Mouse (Mus musculus) MN1 (cell line): ENCODE measurements around the gene Osbpl2.

Experiments
- DNase-seq: peaks from one replicate; pipeline ENCODE4 v3.0.0-alpha.2; 2016; ENCODE audit warnings: low spot score

Osbpl2 gene

GRCm38 (mm10) chr2:180104659-180105377 is 14.3 kb upstream of the Osbpl2 start:
- no peak for DNase-seq

DNA sequence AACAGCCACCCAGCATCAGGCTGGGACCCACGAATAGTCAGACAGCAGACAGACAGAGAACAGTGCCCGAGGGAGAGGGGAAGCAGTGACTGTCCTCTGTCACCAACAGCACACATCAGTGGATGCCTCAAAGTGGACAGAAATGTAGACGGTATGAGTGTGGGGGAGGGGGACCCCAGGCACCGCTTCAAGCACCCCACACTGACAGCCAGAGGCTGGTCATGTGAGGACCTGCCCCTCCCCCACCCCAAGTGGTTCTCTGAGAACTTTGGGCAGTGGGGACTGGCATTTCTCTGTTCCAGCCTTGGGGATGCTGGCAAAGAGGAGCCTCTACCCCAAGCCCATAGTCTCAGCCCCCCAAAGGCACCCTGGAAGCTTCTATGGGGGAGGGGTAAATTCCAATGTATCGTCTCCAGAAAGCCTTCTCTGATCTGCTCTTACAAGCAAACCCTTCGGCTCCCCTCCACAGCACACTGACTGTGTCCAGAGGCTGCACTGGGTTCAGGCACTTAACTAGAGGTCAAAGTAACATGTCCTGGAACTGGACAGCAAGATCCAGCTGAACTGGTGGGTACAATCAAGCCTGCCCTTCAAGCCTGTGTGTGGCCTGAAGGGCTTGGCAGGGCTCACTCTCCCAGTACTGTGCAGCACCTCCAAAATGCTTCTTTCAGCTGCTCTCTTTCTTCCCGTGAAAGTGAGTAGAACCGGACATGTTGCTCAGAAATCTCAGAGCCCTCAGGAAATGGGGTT is 13.5 kb upstream of the Osbpl2 start:
- DNase-seq: no peak

GRCm38 (mm10) chr2:180107081-180107480 is 12.0 kb upstream of the Osbpl2 start:
- no peak for DNase-seq

GRCm38 (mm10) chr2:180108285-180108684 is 10.8 kb upstream of the Osbpl2 start:
- DNase-seq: no peak

DNA sequence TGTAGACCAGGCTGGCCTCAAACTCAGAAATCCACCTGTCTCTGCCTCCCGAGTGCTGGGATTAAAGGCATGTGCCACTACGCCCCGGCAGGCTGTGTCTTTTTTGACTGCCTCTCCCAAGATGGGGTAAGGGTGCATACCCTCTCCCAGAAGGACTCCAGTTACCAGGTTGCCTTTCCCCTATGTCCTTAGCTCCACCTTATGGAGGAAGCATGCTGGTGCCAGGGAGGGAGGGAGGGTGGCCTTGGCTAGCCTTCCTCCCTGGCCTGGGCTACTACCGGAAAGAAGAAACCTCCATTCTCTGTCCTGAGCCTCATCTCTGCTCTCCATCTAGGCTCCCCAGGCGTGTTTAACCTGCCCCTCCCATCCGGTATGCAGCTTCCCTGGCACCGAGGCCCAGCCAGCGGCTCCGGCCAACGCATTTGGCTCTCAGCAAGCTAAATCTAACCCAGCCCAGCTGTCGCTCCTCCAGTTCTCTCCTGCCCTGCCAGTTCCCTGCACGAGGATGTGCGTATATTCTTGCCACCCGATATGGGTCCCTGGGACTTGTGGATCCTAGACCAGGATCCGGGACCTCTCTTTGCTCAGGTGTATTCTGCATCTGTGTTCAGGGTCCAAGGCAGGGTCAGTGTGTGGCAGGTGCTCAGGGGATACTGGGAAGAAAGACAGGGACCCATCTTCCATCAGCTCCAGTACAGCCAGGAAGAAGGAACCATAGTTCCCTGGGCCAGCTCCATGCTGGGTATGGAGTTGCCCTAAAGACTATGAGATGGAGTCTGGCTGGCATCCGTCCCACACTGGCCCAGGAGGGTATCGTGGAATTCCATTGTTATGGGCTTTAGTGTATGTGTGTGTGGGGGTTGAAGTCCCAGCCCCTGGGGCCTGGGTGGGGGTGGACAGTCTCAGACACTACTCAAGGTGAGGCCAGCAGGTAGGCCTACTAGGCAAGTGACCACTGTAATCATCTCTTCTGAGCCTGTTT is 4.9 kb upstream of the Osbpl2 start:
- DNase-seq: peak; percentile 64

DNA sequence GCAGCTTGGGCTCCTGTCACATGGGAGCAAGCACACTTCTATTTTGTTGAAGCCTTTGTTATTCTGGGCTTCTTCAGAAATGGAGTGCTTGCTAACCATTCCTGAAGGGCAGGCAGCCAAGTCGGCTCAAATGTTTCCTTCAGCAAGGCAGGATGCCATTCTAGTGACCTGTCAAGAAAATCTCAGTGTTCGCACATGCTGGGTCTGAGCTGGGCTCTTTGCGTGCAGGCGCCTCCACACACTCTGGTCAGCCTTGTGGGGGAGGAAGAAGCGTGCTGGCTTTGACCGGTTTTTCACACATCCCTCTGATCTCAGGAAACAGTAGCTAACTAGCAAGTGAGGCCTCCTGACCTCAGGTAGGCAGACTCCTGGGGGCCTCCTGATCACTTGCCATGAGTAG is 3.8 kb upstream of the Osbpl2 start:
- DNase-seq: peak; percentile 48

- no peak for DNase-seq
Measured at GRCm38 (mm10) chr2:180116081-180116493, 3.0 kb upstream of the Osbpl2 start.

DNA sequence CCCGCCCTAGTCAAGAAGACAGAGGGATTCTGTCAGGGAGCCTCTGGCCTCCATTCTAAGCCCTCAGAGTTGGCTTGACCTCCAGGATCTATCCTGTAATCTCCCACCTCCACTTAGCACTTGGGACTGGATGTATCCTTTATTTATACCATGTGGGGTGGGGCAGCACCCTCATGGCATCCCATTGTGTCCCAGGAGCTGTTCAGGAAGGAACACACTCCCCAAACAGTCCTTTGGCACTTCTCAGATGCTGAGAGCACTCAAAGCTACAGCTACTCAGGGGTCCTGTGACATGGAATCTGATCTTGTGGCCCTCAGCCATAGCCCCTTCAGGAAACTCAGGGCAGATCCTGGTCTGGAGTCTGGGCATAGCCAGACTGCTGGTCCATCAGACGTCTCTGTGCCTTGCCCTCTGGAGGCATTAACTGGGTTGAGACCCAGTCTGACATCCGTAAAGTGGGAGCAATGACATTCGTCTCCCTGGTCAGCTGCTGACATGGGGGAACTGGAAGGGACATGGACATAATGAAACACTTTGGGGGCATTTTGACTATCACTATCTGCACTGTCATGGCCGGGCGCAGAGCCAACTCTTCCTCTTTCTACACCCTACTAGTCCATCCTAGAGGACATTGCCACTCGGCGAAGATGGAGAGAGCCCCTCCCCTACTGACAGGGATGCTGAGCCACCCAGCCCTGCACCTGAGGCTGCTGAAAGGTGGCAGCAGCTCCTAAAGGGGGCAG is 2.2 kb upstream of the Osbpl2 start:
- DNase-seq: no peak

- peak; percentile 75 for DNase-seq
Measured at GRCm38 (mm10) chr2:180117485-180118194, 1.5 kb upstream of the Osbpl2 start.

DNA sequence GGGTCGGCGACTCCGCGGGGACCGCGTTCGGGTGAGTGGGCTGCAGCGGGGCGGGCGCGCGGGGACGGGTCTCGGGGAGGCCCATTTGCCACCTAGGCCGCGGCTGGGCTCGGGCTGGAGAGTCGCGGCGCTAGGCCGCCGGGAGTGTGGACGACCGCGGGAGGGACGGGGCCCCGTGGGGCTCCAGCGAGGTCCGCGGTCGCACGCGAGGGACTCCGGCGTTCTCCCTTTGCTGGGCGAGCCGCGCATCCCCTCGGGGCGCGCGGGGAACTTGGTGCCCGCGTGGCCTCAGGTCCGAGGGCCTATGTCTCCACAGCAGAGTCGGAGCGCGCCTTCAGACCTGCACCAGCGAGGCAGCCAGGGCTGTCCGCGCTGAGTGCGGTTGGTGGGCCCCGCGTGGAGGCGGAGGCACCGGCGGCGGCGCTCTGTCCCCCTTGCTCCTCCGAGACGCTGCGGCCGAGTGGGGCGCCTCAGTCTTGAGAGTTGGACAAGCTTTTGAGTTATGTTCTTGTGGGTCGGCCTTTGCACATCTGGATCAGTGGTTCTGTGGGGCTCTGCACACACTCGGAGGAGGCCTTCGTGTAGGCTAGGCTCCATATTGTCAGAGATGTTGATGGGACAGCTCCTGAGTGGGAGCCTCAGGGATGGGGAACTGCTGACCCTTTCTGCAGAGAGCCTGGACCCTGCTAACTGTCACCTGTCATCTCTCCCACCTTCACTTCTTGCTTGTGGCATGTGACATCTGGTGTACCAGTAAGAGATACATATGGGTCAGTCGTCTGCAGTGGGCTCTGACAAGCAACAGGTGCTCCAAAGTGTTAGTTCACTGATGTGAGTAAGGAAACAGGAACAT is 559 bp downstream of the Osbpl2 start:
- peak; percentile 70 for DNase-seq

GRCm38 (mm10) chr2:180120292-180120761 is 1.2 kb downstream of the Osbpl2 start:
- no peak for DNase-seq

DNA sequence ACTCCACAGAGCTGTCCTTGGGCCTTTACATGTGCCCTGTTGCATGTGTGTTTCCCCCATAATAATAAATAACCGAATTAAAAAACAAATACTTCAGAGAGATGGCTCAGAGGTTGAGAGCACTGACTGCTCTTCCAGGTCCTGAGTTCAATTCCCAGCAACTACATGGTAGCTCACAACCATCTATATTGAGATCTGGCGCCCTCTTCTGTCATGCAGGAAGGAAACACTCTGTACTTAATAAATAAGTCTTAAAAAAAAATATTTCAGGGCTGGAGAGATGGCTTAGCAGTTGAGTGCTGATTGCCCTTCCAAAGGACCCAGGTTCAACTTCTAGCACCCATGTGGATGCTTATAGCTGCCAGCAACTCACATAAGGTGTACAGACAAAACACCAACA is 5.1 kb downstream of the Osbpl2 start:
- no peak for DNase-seq

DNA sequence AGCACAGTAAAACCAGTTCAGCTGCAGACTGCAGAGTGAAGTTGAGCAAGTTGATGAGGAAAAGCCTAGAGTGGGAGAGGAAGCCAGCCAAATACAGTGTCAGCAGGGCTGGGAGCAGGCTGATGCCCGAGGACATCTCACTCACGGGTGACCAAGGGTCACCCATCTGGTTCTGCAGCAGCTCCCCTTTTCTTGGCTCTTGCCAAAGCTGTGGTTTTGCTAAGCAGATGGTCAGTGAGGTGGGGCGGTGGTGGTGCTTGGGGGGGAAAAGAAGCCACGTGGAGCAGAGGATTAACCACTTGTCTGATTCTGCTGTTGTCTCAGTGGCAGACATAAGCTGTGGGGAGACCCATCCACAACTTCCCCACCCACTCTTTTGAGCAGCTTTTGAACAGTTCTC is 7.1 kb downstream of the Osbpl2 start:
- DNase-seq: no peak

DNA sequence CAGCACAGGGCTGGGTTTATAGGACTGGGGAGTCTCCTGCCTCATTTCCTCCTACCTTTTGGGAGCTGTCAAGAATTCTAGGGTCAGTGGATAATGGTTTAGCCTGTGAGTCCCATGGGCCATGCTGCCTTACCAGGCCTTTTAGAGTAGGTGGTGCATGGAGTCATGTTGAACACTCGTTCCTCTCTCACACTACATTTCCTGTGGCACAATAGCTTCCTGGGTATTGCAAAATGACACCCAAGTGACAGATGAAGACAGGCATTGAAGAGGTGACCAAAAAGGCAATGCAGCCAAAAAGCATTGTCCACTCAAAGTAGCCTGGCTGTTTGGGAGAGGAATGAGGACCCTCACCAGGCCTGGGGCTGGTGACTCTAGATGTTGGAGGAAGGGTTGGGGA is 8.6 kb downstream of the Osbpl2 start:
- DNase-seq: no peak

DNA sequence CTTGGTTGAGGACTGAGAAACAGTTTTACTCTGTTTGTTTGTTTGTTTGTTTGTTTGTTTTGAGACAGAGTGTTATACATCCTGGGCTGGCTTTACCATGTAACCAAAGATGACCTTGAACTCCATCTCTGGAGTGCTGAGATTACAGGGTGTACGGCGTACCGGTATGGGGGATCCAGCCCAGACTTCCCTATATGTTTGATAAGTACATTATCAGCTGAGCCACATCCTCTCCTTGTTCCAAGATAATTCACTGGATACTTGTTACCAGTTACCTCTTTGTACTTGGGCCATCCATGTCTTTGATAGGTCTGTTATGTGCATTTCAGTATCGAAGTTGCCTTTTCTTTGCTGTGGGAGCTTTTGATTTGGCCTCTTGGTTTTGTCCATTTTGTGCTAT is 14.1 kb downstream of the Osbpl2 start:
- no peak for DNase-seq

- DNase-seq: no peak
Measured at GRCm38 (mm10) chr2:180133911-180134310, 14.8 kb downstream of the Osbpl2 start.

GRCm38 (mm10) chr2:180135414-180135813 is 16.3 kb downstream of the Osbpl2 start:
- no peak for DNase-seq

GRCm38 (mm10) chr2:180146091-180146490 is 27.0 kb downstream of the Osbpl2 start:
- DNase-seq: no peak

DNA sequence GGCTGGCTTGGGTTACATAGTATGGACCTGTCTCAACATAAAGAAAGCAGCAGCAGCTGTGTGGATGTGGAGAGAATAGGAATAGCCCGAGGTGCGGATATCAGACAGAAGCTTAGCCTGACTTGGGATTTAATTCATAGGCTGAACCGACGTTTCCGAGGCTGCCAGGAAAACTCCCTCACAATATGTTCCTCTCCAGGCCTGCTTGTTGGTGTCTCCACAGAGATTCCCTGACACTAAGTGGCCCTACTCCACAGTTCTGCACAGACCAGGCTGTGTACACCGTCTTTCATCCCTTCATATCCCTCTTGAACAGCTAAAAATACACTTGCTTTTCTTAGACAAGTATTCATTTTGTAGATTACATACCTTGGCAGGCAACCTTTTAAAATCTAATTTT is 28.3 kb downstream of the Osbpl2 start:
- no peak for DNase-seq

GRCm38 (mm10) chr2:180148551-180148950 is 29.4 kb downstream of the Osbpl2 start:
- no peak for DNase-seq
